Mouse (Mus musculus): ENCODE results near the gene Lrrc45. TPM values are rescaled to one million over a fixed set of nuclear protein-coding genes. Genes with fewer than 3 reads are reported as not detected.

Lrrc45 gene
- polyA plus RNA-seq, 1 experiment from 2014 or later, result 13.5 TPM

DNA sequence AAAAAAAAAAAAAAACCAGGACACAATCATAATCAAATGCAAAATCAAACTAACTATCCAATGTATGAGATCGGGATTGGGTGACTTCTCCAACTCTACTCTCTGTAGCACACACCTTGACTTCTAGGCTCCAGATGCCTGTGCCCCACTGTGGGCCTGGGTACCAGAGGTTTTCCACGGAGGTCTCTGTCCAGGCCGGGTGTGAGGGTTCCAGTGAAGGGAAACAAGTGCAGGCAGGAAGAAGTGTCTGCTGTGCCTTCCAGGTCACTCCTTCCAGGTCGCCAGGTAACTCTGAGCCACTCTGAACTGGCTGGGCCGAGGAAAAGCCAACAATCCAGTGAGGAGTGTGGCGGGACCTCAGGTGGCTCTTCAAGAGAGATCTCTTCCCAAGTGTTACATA lies 22.7 kb downstream of the Lrrc45 start:
- ATAC-seq, result no peak
- H3K9me3 ChIP-seq (ENCODE audit: control insufficient read depth), result no peaks in the 10 kb centered on the region
- no peak overlapping the region for H3K9ac ChIP-seq (ENCODE audit: low read depth, low read length)
- no peaks in the 10 kb centered on the region for H3K36me3 ChIP-seq (ENCODE audit: control insufficient read depth, insufficient read depth)
- no peak overlapping the region for H3K27ac ChIP-seq (ENCODE audit: low read depth, low read length)
- no peak overlapping the region for H3K4me3 ChIP-seq (ENCODE audit: low read depth, low read length)
- no peaks in the 10 kb centered on the region for H3K27me3 ChIP-seq (replicated peaks; ENCODE audit: control insufficient read depth, insufficient read depth, low read length)
- H3K4me1 ChIP-seq (replicated peaks; ENCODE audit: control insufficient read depth, insufficient read depth, low read length), result no peaks in the 10 kb centered on the region
- no peak overlapping the region for H3K4me2 ChIP-seq (replicated peaks; ENCODE audit: low read depth)
- TF ChIP-seq CTCF (IDR thresholded peaks at IDR 0.05; ENCODE audit: low read depth), result no peak
- WGBS, result 80% methylated on average over 6 of the region's 6 CpGs

DNA sequence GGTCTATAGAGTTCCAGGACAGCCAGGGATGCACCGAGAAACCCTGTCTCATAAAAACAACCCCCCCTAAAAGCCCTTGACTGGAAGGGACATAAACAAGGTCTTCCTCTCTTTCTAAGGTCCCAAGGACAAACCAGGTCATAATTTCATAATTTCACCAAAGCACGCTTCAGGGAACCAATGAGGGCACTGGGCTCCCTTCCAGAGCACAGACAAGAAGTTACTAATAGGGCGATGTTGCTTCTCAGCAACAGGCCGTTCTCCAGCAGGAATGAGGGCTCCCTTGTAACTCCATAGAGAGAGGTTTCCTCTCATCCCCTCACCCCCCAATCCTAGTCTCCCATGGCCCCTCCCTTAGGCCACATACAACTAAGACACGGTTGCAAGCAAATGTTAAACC lies 27.3 kb downstream of the Lrrc45 start:
- 87% methylated on average over 5 of the region's 5 CpGs for WGBS
- TF ChIP-seq CTCF (IDR thresholded peaks at IDR 0.05; ENCODE audit: low read depth), result no peak
- no peaks in the 10 kb centered on the region for H3K4me1 ChIP-seq (replicated peaks; ENCODE audit: control insufficient read depth, insufficient read depth, low read length)
- H3K27ac ChIP-seq (ENCODE audit: low read depth, low read length), result no peak overlapping the region
- ATAC-seq, result no peak
- H3K9me3 ChIP-seq (ENCODE audit: control insufficient read depth), result no peaks in the 10 kb centered on the region
- no peaks in the 10 kb centered on the region for H3K36me3 ChIP-seq (ENCODE audit: control insufficient read depth, insufficient read depth)
- H3K4me3 ChIP-seq (ENCODE audit: low read depth, low read length), result no peak overlapping the region
- no peak overlapping the region for H3K9ac ChIP-seq (ENCODE audit: low read depth, low read length)
- no peak overlapping the region for H3K4me2 ChIP-seq (replicated peaks; ENCODE audit: low read depth)
- no peaks in the 10 kb centered on the region for H3K27me3 ChIP-seq (replicated peaks; ENCODE audit: control insufficient read depth, insufficient read depth, low read length)

DNA sequence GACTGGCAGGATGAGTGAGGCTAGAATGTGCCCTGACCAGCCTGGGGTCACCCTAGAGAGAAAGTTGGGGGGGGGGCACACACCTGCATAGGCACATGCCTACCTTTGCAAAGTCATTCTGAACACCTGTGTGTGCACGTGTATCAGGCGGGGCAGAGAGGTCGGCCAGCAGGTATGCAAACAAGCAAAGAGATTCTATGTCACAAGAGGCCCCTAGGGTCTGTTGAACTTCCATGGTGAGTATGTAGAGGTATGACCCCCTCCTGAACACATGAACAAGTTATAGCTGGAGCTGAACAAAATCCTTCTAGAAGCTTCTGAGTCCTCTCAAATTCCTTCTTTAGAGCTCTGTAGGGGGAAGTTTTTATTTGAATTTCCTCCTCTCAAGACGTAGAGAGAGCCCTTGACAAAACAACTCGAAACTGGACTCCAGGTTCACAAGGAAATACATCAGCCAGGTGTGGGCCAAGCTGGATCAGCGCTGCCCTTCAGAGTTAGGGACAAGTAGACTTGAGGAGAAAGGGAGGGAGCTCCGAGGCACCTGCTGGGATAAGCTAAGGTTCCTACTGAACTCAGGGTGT lies 30.5 kb downstream of the Lrrc45 start:
- no peak for TF ChIP-seq CTCF (IDR thresholded peaks at IDR 0.05; ENCODE audit: low read depth)
- no peaks in the 10 kb centered on the region for H3K4me1 ChIP-seq (replicated peaks; ENCODE audit: control insufficient read depth, insufficient read depth, low read length)
- ATAC-seq, result peak; percentile 68
- H3K4me3 ChIP-seq (ENCODE audit: low read depth, low read length), result no peak overlapping the region
- no peak overlapping the region for H3K9ac ChIP-seq (ENCODE audit: low read depth, low read length)
- no peaks in the 10 kb centered on the region for H3K27me3 ChIP-seq (replicated peaks; ENCODE audit: control insufficient read depth, insufficient read depth, low read length)
- 50% methylated on average over 7 of the region's 7 CpGs for WGBS
- no peaks in the 10 kb centered on the region for H3K36me3 ChIP-seq (ENCODE audit: control insufficient read depth, insufficient read depth)
- no peak overlapping the region for H3K4me2 ChIP-seq (replicated peaks; ENCODE audit: low read depth)
- no peak overlapping the region for H3K27ac ChIP-seq (ENCODE audit: low read depth, low read length)
- no peaks in the 10 kb centered on the region for H3K9me3 ChIP-seq (ENCODE audit: control insufficient read depth)

DNA sequence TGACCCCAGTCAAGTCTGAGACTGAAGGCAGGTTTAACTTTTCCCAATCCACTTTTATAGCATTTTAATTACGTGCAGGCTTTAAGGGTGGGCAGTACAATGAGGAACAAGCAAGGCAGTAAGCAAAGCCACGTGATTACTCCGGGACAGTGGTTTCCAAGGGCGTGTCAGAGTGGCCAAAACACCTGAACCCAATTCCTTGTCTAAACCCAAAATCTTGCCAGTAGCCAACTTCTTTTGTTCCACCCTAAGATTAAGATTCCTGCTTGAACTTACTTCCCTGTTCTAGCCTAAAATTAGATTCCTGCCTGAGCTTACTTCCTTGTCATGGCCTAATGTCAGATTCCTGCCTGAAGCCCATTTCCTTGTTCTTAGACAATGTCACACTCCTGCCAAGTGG lies 34.2 kb downstream of the Lrrc45 start:
- Histone ChIP-seq H3K4me3 (ENCODE audit: low read depth, low read length) (no peak overlapping the region), H3K4me1 (replicated peaks; ENCODE audit: control insufficient read depth, insufficient read depth, low read length) (no peaks in the 10 kb centered on the region), H3K4me2 (replicated peaks; ENCODE audit: low read depth) (no peak overlapping the region), H3K27me3 (replicated peaks; ENCODE audit: control insufficient read depth, insufficient read depth, low read length) (no peaks in the 10 kb centered on the region), H3K9me3 (ENCODE audit: control insufficient read depth) (no peaks in the 10 kb centered on the region), H3K9ac (ENCODE audit: low read depth, low read length) (no peak overlapping the region), H3K27ac (ENCODE audit: low read depth, low read length) (no peak overlapping the region), H3K36me3 (ENCODE audit: control insufficient read depth, insufficient read depth) (no peaks in the 10 kb centered on the region)
- 40% methylated on average over 4 of the region's 4 CpGs for WGBS
- 0 out of 2 replicates have a peak, but pooled peaks have one; percentile 11 for ATAC-seq
- no peak for TF ChIP-seq CTCF (IDR thresholded peaks at IDR 0.05; ENCODE audit: low read depth)

DNA sequence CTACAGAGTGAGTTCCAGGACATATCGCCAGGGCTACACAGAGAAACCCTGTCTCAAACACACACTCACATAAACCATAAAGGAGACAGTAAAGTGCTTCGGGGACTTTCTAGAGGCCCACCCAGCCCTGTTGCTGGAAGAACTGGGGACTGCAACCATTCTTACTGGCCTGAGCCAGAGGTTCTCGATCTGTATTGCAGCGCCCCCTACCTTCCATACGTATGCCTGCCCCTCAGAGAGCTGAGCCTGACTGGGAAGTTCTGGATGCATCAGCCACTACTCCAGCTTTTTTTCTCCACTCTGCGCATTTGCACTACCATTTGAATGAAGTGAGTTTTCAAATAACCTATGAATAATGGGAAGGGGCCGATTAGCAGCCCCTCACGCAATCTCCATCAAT lies 35.7 kb downstream of the Lrrc45 start:
- ATAC-seq, result no peak
- H3K36me3 ChIP-seq (ENCODE audit: control insufficient read depth, insufficient read depth), result no peaks in the 10 kb centered on the region
- no peak overlapping the region for H3K27ac ChIP-seq (ENCODE audit: low read depth, low read length)
- no peak overlapping the region for H3K4me3 ChIP-seq (ENCODE audit: low read depth, low read length)
- H3K4me1 ChIP-seq (replicated peaks; ENCODE audit: control insufficient read depth, insufficient read depth, low read length), result no peaks in the 10 kb centered on the region
- TF ChIP-seq CTCF (IDR thresholded peaks at IDR 0.05; ENCODE audit: low read depth), result peak; percentile 61
- no peaks in the 10 kb centered on the region for H3K9me3 ChIP-seq (ENCODE audit: control insufficient read depth)
- no peak overlapping the region for H3K4me2 ChIP-seq (replicated peaks; ENCODE audit: low read depth)
- no peaks in the 10 kb centered on the region for H3K27me3 ChIP-seq (replicated peaks; ENCODE audit: control insufficient read depth, insufficient read depth, low read length)
- H3K9ac ChIP-seq (ENCODE audit: low read depth, low read length), result no peak overlapping the region
- 62% methylated on average over 8 of the region's 8 CpGs for WGBS

DNA sequence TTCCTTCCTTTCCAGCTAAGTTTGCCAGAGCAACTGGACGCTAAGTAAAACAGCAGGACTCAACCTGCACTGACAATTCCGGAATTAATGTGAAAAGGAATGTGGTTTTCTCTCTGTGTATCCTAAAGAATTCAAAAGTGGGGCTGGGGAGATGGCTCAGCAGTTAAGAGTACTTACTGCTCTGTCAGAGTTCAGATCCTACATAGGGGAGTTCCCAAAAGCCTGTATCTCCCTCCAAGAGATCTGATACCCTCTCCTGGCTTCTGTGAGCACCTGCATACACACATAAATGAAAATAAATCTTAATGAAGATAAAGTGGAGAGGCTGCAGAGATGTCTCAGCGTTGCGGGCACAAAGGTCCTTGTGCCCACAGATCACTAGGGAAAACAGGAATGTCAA lies 37.9 kb downstream of the Lrrc45 start:
- Histone ChIP-seq H3K4me2 (replicated peaks; ENCODE audit: low read depth) (no peak overlapping the region), H3K36me3 (ENCODE audit: control insufficient read depth, insufficient read depth) (no peaks in the 10 kb centered on the region), H3K27me3 (replicated peaks; ENCODE audit: control insufficient read depth, insufficient read depth, low read length) (no peaks in the 10 kb centered on the region), H3K9ac (ENCODE audit: low read depth, low read length) (no peak overlapping the region), H3K4me1 (replicated peaks; ENCODE audit: control insufficient read depth, insufficient read depth, low read length) (no peaks in the 10 kb centered on the region), H3K9me3 (ENCODE audit: control insufficient read depth) (no peaks in the 10 kb centered on the region), H3K4me3 (ENCODE audit: low read depth, low read length) (no peak overlapping the region), H3K27ac (ENCODE audit: low read depth, low read length) (no peak overlapping the region)
- WGBS, result 72% methylated on average over 4 of the region's 4 CpGs
- no peak for ATAC-seq
- TF ChIP-seq CTCF (IDR thresholded peaks at IDR 0.05; ENCODE audit: low read depth), result no peak

DNA sequence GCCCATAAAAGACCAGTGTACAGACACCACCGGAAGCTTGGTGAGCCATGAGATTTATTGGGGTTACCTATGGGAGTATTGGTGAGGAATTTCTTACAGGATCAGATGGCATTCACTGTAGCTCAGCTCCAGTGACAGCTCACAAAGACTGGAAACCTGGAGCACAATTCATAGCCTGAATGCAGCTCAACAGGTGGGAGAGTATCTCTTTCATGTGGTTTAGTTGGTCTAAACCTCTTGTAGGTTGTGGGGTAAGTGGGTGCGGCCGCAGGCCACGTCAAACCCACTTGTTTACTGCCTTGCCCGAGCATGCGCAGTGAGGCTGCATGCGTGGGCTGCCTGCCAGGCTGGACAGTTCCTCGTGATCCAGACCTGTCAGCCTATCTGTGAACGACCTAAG lies 46.5 kb downstream of the Lrrc45 start:
- ATAC-seq, result no peak
- no peaks in the 10 kb centered on the region for H3K27me3 ChIP-seq (replicated peaks; ENCODE audit: control insufficient read depth, insufficient read depth, low read length)
- no peaks in the 10 kb centered on the region for H3K4me1 ChIP-seq (replicated peaks; ENCODE audit: control insufficient read depth, insufficient read depth, low read length)
- no peaks in the 10 kb centered on the region for H3K36me3 ChIP-seq (ENCODE audit: control insufficient read depth, insufficient read depth)
- H3K4me3 ChIP-seq (ENCODE audit: low read depth, low read length), result no peak overlapping the region
- WGBS, result 82% methylated on average over 9 of the region's 9 CpGs
- no peak for TF ChIP-seq CTCF (IDR thresholded peaks at IDR 0.05; ENCODE audit: low read depth)
- peaks cover 3% of the 10 kb centered on the region; the same call in 1 of the 2 replicates for H3K9me3 ChIP-seq (ENCODE audit: control insufficient read depth)
- H3K9ac ChIP-seq (ENCODE audit: low read depth, low read length), result no peak overlapping the region
- H3K27ac ChIP-seq (ENCODE audit: low read depth, low read length), result no peak overlapping the region
- no peak overlapping the region for H3K4me2 ChIP-seq (replicated peaks; ENCODE audit: low read depth)
